Mouse (Mus musculus) heart, postnatal 25 days (tissue): ENCODE measurements around the gene Gm6899. TPM values are rescaled to one million over a fixed set of nuclear protein-coding genes. Genes with fewer than 3 reads are reported as not detected.

Source experiments
- DNase-seq: peaks from one replicate; pipeline ENCODE4 v3.0.0; 2022; ENCODE audit warnings: low spot score
- intact Hi-C: fragments of 180-260 bp; cut with DNase I; formaldehyde crosslinking; loops from one replicate; pipeline ENCODE4 v1.15.1; 2025
- total RNA-seq, 2 experiments: library from RNA; stranded (reverse); gene quantifications; 2 replicates each; pipeline ENCODE4 v1.2.3; 2021

The Gm6899 gene
- not detected for total RNA-seq

DNA sequence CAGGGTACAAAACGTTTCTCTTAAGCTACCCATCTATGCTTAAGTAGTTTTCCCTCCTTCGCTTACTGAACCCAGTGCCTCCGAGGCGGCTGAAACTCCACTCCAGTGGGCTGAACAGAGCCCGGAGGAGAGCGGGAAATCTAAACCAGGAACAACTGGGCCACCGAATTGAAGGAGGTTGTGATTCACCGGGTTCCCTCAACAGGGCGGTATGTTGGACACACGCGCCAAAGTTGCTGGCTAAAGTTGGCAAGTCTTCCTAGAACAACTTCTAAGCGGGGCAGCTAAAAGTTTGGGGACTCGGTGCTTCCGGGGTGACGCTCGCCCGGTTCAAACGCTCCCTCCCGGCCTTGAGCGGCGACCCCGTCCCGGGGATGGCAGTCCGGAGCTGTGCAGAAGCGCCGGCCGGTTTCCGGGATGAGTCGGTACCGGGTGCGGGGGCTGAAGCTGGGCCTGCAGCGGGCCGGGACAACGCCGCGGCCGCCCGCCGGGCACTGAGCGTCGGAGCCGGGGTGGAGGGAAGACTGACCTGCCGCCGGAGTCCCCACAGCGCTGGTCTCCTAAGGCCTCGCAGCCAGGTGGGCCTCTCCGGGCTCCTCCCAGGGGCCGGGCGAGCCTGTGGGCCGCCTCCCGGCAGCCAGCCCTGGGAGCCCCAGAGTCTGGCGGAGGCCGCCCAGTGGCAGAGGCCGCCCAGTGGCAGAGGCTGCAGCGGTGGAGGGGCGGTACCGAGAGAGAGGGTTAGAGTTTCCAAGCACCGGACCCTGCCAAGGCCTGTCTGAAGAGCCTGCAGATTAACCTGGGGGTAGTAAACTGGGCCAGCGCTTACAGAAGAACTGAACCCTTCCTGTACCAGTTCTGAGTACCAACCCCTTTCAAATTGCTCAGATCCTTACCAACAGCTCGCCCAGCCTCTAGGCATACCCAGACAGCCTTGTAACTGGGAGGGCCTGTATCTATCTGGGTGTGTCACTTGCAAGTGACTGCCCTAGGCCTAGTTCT, at the start of gene Gm6899, which contains the start of gene Vrk2:
Gene Gm6899 (plus strand): TSS at position 181 of the 999 bp plus-strand sequence.
Gene Vrk2 (minus strand): TSS at position 939 of the 999 bp plus-strand sequence.
- intact Hi-C loops = loop anchor here (10.0 kb wide), 1 partner anchor 209 kb away; the partner anchor contains the start of gene Fancl
- peak; percentile 75 for DNase-seq

DNA sequence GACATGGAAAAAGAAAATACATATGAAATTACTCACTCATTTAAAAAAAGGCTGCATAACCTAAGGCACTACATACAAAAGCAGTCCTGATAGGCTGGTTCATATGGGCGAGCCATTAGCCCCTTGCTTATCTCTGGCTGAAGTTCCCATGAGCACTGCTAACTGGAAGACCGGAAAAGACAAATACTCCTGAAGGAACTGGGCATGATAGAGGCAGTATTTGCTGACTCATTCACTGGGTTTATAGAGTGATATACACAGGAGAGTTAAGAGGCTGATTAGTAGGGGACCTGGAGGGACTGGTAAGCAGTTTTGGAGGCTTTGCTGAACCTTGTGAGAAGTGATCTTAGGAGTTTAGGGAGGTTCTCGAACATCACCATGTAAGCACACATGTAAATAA, 41.5 kb upstream of the Gm6899 start:
- intact Hi-C loops = no loop called here
- no peak for DNase-seq

- DNase-seq = no peak
- intact Hi-C loops = no loop called here
Observed at GRCm38 (mm10) chr11:26585409-26586366, 7.4 kb upstream of the Gm6899 start.

DNA sequence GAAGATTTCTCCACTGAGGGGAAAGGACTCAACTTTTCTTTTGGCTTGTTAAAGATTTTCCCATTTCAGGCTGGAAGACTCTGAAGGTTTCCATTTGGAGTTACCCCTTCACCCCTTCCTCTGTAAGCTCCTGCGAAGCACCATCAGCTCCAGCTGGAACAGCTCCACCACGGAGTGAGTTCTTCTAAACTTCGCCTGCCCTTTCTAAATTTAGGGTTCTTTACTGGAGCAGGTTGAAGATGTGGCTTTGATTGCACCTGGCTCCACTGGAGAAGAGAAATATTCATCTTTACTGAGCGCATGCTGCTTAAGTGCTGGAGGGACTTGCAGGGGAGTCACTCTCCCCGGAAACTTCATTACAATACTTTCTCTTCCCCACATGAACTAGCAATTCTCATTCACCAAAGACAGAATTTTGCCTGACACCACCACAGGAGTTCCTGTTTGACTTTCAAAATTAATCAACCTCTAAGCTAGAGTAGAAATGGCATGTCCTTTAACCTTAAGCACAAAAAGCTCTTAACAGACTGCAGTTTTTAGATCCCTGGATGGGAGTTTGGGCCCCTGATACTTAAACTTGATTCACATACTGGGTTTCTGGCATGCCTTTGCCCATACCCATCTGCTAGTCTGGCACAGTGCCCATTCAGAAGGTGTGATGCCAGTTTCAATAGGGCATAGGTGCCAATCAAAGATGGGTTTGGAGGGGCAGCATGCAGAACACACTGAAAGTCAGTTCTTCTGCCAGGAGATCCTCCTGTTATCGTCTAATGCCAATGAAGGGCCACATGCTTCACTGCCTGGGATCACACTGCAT, 6.5 kb upstream of the Gm6899 start:
- no peak for DNase-seq
- intact Hi-C loops = no loop called here

GRCm38 (mm10) chr11:26587184-26587524, 5.9 kb upstream of the Gm6899 start:
- DNase-seq = no peak
- intact Hi-C loops = no loop called here

DNA sequence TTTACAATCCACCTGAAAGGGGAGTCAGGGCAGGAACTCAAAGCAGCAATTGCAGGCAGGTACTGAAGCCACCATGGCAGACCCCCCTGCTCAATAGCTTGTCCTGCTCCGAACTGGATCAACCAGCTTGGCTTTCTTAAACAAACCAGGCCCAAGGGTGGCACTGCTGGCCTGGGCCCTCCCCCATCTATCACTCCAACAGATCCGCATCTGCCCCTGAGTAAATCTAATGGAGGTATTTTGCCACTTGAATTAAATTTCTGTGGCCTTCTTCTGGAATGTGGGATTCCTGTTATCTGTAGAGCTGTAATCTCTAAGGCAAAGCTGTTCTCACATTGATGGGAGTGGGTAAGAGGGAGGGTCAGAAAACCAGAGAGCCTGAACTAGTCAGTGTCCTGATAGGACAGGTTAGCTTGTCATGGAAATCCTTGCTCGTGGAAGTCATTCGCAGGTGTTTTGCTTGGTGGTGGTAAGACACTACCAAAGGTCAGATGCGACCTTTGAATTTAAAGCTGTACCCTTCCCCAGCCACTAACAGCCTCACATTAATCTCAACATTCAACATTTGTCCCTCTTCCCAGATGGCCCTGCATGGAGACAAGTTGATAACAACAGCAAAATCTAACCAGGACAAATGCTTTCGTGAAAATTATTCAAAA, 517 bp upstream of the Gm6899 start:
- intact Hi-C loops = loop anchor here (10.0 kb wide), 1 partner anchor 208 kb away; the partner anchor contains the start of gene Fancl
- DNase-seq = no peak

GRCm38 (mm10) chr11:26594487-26594886, 1.4 kb downstream of the Gm6899 start:
- DNase-seq = no peak
- intact Hi-C loops = loop anchor here (10.0 kb wide), 1 partner anchor 210 kb away; the partner anchor contains the start of gene Fancl

DNA sequence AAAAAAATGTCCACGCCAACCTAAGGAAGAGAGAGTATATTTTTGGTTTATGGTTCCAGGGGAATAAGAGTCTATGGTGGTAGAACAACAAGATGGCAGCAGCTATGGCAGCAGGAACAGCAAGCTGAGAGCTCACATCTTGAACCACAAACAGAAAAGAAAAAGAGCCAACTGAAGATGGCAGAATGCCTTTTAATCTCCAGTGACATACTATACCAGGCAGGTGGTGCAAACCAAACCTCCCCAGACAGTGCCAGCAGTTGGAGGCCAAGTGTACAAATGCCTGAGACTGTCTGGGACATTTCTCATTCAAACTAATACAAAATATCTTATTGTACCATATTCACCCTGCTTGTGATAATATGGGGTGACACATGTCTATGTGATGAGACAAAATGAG, 3.1 kb downstream of the Gm6899 start:
- DNase-seq = no peak
- intact Hi-C loops = loop anchor here (10.0 kb wide), 1 partner anchor 211 kb away; the partner anchor contains the start of gene Fancl

- DNase-seq = no peak
- intact Hi-C loops = loop anchor here (10.0 kb wide), 1 partner anchor 212 kb away; the partner anchor contains the start of gene Fancl
Observed at GRCm38 (mm10) chr11:26597145-26597544, 4.1 kb downstream of the Gm6899 start.

DNA sequence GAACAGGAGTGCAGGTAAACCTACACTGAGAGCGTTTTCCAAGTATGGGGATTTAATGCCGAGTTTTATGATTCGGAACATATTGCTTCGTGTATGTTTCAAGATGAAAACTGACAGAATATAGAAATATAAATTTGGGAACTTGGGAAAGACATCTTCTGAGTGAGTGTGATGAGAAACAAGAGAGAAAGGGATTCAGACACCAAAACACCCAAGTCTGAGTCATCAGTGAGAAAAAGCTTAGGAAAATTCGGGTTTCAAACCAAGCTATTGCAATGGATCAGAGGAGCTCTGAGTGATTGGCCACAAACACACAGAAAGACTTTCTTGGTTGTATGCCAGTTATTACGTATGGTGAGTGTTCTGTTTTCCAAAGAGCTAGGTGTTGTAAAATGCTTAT, 4.7 kb downstream of the Gm6899 start:
- intact Hi-C loops = loop anchor here (10.0 kb wide), 1 partner anchor 213 kb away; the partner anchor contains the start of gene Fancl
- no peak for DNase-seq

DNA sequence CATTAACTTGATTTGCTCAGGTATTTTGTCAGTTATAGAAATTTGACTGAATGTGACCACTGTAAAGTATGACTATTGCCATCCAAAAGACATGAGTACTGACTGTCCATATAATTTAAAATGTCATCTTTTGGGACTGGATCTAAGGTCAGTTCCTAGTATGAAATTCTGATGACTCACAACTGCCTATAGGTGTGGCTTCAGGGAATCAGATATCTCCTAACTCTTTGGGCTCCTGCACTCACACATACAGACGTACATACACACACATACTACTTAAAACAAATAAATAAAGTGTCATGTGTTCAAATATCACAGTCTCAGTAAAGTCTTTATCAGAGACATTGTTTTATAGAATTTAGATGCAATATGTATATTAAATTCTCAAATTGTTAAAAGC, 5.8 kb downstream of the Gm6899 start:
- DNase-seq = no peak
- intact Hi-C loops = loop anchor here (10.0 kb wide), 1 partner anchor 214 kb away; the partner anchor contains the start of gene Fancl

- intact Hi-C loops = no loop called here
- DNase-seq = no peak
Observed at GRCm38 (mm10) chr11:26600692-26601091, 7.7 kb downstream of the Gm6899 start.

DNA sequence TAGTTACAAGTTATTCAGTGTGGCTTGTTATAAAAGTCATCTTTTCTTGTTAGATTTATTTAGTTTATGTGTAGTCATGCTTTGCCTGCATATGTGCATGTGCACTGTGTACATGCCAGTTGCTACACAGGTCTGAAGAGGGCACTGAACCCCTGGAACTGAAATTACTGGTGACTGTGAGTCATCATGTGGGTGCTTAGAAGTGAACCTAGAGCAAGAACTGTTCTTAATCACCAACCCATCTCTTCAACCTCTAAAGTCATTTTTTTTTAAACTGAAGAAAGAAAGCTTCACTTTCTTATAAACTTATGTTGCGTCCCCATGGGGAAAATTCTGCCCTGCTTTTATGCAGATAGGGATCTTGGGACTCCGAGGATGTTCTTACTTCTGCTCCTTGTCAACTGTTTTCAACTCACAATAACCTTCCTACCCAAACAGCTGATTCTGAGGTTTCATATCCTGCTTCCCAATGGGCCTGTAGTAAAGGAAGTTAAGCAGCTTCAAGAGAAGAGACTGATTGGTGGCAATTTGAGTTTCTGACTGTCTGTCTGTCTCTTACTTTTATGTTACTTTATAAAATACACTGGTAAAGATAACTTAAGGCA, 8.6 kb downstream of the Gm6899 start:
- no peak for DNase-seq
- intact Hi-C loops = no loop called here

GRCm38 (mm10) chr11:26604061-26604655, 11.1 kb downstream of the Gm6899 start:
- no peak for DNase-seq
- intact Hi-C loops = no loop called here

GRCm38 (mm10) chr11:26608795-26609194, 15.8 kb downstream of the Gm6899 start:
- intact Hi-C loops = no loop called here

GRCm38 (mm10) chr11:26618475-26619223, 25.6 kb downstream of the Gm6899 start:
- intact Hi-C loops = no loop called here
- DNase-seq = no peak

More at GRCm38 (mm10) chr11:26608795-26609194, 15.8 kb downstream of the Gm6899 start:
- DNase-seq = no peak

DNA sequence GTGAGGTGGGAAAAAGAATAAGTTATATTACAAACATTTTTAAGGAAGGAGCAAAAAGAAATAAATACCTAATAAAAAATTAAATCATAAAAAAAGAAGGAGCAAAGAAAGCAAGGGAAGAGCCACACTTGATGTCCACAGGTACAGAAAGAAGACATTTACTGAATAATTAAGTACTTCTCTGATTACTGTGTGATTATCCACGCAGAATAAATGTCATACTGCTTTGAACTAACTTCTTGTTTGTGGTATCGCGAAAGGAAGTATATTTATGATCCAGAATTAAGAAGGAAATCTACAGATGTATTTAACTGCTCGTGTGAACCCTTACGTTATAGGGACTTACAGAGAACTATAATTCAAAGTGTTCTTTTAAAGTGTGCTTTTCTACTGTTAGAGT, 29.7 kb downstream of the Gm6899 start:
- intact Hi-C loops = no loop called here
- no peak for DNase-seq
